Mouse (Mus musculus): ENCODE measurements around the gene Rpl23. TPM values are rescaled to one million over a fixed set of nuclear protein-coding genes. Genes with fewer than 3 reads are reported as not detected.

The Rpl23 gene
- polyA plus RNA-seq, 1 experiment, result 96.9 TPM

DNA sequence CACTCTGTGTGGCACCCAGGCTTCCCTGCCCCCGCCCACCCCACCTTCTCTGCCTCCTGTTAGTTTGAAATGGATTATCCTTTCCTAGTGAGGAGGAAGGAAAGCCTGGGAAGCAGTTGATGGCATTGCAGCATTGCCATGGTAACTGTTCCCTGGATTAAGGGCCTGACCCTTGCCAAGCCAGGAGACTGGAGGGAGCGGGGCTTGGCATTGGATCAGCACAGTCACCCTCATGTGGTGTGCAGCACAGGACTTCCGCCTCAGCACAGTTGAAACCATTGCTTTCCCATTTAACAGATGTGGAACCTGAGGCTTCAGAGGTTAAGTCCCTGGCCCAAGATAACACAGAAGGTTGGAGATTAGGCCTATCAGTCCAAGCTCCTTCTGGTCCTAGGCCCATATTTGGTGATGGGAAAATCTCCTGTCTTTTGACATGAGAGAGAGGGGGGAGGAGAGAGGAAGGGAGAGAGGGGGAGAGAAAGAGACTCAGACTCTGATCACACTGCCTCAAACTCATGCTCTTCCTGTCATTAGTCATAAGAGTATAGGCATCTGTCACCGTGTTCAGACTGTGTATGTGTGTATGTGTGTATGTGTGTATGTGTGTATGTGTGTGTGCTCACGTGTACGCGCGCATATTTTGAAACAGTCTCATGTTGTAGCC is 39.3 kb upstream of the Rpl23 start:
- no peak for DNase-seq (ENCODE audit: low read depth in 1 of 2, low spot score in 2 of 2)
- Histone ChIP-seq H3K4me3 (ENCODE audit: extremely low read depth, insufficient read depth, insufficient read length) (no peak overlapping the region), H3K4me1 (ENCODE audit: control insufficient read depth, insufficient read depth, insufficient read length) (peaks cover 32% of the 10 kb centered on the region), H3K27ac (ENCODE audit: insufficient read depth, low read length) (no peak overlapping the region), H3K27me3 (ENCODE audit: control insufficient read depth, insufficient read depth, low read length) (no peaks in the 10 kb centered on the region), H3K36me3 (ENCODE audit: control insufficient read depth, insufficient read depth, low read length) (peaks cover 18% of the 10 kb centered on the region)
- WGBS, result 80% methylated on average over 8 of the region's 8 CpGs
- TF ChIP-seq POLR2A (IDR thresholded peaks at IDR 0.05; ENCODE audit: low read depth, low read length), result no peak

- 0 out of 2 replicates have a peak overlapping the region, but pooled peaks have one; percentile 21 for H3K27ac ChIP-seq (ENCODE audit: insufficient read depth, low read length)
- H3K4me1 ChIP-seq (ENCODE audit: control insufficient read depth, insufficient read depth, insufficient read length), result peaks cover 26% of the 10 kb centered on the region
- no peak for TF ChIP-seq POLR2A (IDR thresholded peaks at IDR 0.05; ENCODE audit: low read depth, low read length)
- TF ChIP-seq CTCF (IDR thresholded peaks at IDR 0.05; ENCODE audit: extremely low read depth, insufficient read depth, insufficient read length, insufficient replicate concordance), result no peak
- WGBS, result 67% methylated on average over 4 of the region's 4 CpGs
- H3K36me3 ChIP-seq (ENCODE audit: control insufficient read depth, insufficient read depth, low read length), result peaks cover 24% of the 10 kb centered on the region
- DNase-seq (ENCODE audit: low read depth in 1 of 2, low spot score in 2 of 2), result no peak
- no peak overlapping the region for H3K4me3 ChIP-seq (ENCODE audit: extremely low read depth, insufficient read depth, insufficient read length)
- no peaks in the 10 kb centered on the region for H3K27me3 ChIP-seq (ENCODE audit: control insufficient read depth, insufficient read depth, low read length)
Observed at GRCm38 (mm10) chr11:97820840-97821239, 38.6 kb upstream of the Rpl23 start.

DNA sequence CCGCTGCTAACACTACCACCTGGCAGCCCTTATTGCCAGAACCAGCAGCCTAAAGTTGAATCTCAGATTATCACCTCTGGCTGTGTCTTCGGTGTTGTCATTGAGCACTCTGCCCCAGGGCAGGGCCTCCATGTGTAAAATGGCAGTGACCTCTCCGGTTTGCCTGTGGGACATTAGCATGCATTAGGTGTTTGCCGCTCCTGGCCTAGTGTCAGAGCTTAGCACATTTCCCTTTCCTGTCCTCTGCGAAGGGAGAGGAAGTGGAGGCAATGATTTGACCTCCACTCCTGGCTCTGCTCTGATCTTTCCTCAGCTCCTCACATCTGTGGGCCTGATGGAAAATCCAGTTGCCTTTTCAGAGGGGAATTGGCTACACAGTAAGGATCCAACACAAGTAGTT is 37.7 kb upstream of the Rpl23 start:
- peaks cover 18% of the 10 kb centered on the region for H3K4me1 ChIP-seq (ENCODE audit: control insufficient read depth, insufficient read depth, insufficient read length)
- H3K27ac ChIP-seq (ENCODE audit: insufficient read depth, low read length), result peak overlapping the region; percentile 40; the same call in 1 of the 2 replicates
- H3K27me3 ChIP-seq (ENCODE audit: control insufficient read depth, insufficient read depth, low read length), result no peaks in the 10 kb centered on the region
- WGBS, result 66% methylated on average over 5 of the region's 5 CpGs
- DNase-seq (ENCODE audit: low read depth in 1 of 2, low spot score in 2 of 2), result no peak
- peaks cover 31% of the 10 kb centered on the region for H3K36me3 ChIP-seq (ENCODE audit: control insufficient read depth, insufficient read depth, low read length)
- no peak overlapping the region for H3K4me3 ChIP-seq (ENCODE audit: extremely low read depth, insufficient read depth, insufficient read length)
- TF ChIP-seq CTCF (IDR thresholded peaks at IDR 0.05; ENCODE audit: extremely low read depth, insufficient read depth, insufficient read length, insufficient replicate concordance), result no peak
- TF ChIP-seq POLR2A (IDR thresholded peaks at IDR 0.05; ENCODE audit: low read depth, low read length), result no peak

DNA sequence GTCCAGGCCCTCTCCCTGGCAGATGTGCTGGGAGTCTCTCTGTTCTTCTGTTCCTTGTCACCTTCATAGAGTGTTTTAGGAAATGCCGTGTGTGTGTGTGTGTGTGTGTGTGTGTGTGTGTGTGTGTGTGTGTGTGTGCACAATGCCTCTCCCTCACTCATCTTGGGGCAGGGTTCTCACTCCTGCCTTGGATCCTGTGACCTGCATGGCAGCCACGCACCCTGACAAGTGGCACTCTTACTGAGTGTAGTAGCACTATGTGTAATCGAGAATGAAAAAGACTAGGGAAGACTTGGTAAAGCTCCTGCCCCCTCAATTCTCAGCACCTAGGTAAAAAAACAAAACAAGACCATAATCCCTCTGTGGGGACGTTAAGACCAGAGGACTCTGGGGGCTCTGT is 36.9 kb upstream of the Rpl23 start:
- 70% methylated on average over 4 of the region's 4 CpGs for WGBS
- peaks cover 31% of the 10 kb centered on the region for H3K36me3 ChIP-seq (ENCODE audit: control insufficient read depth, insufficient read depth, low read length)
- TF ChIP-seq CTCF (IDR thresholded peaks at IDR 0.05; ENCODE audit: extremely low read depth, insufficient read depth, insufficient read length, insufficient replicate concordance), result no peak
- TF ChIP-seq POLR2A (IDR thresholded peaks at IDR 0.05; ENCODE audit: low read depth, low read length), result no peak
- no peak overlapping the region for H3K4me3 ChIP-seq (ENCODE audit: extremely low read depth, insufficient read depth, insufficient read length)
- no peaks in the 10 kb centered on the region for H3K27me3 ChIP-seq (ENCODE audit: control insufficient read depth, insufficient read depth, low read length)
- DNase-seq (ENCODE audit: low read depth in 1 of 2, low spot score in 2 of 2), result no peak
- H3K27ac ChIP-seq (ENCODE audit: insufficient read depth, low read length), result no peak overlapping the region
- peaks cover 10% of the 10 kb centered on the region; the same call in 1 of the 2 replicates for H3K4me1 ChIP-seq (ENCODE audit: control insufficient read depth, insufficient read depth, insufficient read length)

GRCm38 (mm10) chr11:97818571-97818970 is 36.3 kb upstream of the Rpl23 start:
- no peak for DNase-seq (ENCODE audit: low read depth in 1 of 2, low spot score in 2 of 2)
- 52% methylated on average over 4 of the region's 4 CpGs for WGBS
- H3K27ac ChIP-seq (ENCODE audit: insufficient read depth, low read length), result peak overlapping the region; percentile 24; the same call in 1 of the 2 replicates
- H3K27me3 ChIP-seq (ENCODE audit: control insufficient read depth, insufficient read depth, low read length), result no peaks in the 10 kb centered on the region
- H3K4me3 ChIP-seq (ENCODE audit: extremely low read depth, insufficient read depth, insufficient read length), result no peak overlapping the region
- H3K36me3 ChIP-seq (ENCODE audit: control insufficient read depth, insufficient read depth, low read length), result peaks cover 33% of the 10 kb centered on the region
- H3K4me1 ChIP-seq (ENCODE audit: control insufficient read depth, insufficient read depth, insufficient read length), result peaks cover 10% of the 10 kb centered on the region; the same call in 1 of the 2 replicates
- no peak for TF ChIP-seq CTCF (IDR thresholded peaks at IDR 0.05; ENCODE audit: extremely low read depth, insufficient read depth, insufficient read length, insufficient replicate concordance)
- no peak for TF ChIP-seq POLR2A (IDR thresholded peaks at IDR 0.05; ENCODE audit: low read depth, low read length)

DNA sequence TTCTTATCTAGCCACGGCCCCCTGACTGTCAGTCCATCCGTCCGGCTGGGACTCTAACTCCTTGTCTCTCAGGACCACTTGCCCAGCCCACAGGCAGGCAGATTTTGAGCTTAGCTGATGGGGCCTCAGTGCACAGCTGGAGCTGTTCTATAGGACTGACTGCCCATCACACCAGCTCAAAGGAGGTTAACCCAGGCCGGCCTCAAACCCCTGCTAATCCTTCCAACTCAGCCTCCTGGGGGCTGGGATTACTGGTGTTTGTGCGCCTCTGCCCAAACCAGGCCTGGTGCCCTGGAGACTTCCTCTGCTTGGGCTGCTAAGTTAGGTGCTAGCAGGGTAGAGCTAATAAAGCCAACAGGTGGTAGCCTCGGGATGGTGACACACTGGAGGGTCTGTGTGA is 35.8 kb upstream of the Rpl23 start:
- 0 out of 2 replicates have a peak overlapping the region, but pooled peaks have one; percentile 14 for H3K27ac ChIP-seq (ENCODE audit: insufficient read depth, low read length)
- H3K4me1 ChIP-seq (ENCODE audit: control insufficient read depth, insufficient read depth, insufficient read length), result peaks cover 10% of the 10 kb centered on the region; the same call in 1 of the 2 replicates
- WGBS, result 84% methylated on average over 6 of the region's 6 CpGs
- H3K4me3 ChIP-seq (ENCODE audit: extremely low read depth, insufficient read depth, insufficient read length), result no peak overlapping the region
- H3K36me3 ChIP-seq (ENCODE audit: control insufficient read depth, insufficient read depth, low read length), result peaks cover 32% of the 10 kb centered on the region
- H3K27me3 ChIP-seq (ENCODE audit: control insufficient read depth, insufficient read depth, low read length), result no peaks in the 10 kb centered on the region
- TF ChIP-seq POLR2A (IDR thresholded peaks at IDR 0.05; ENCODE audit: low read depth, low read length) (no peak), CTCF (IDR thresholded peaks at IDR 0.05; ENCODE audit: extremely low read depth, insufficient read depth, insufficient read length, insufficient replicate concordance) (no peak)
- no peak for DNase-seq (ENCODE audit: low read depth in 1 of 2, low spot score in 2 of 2)

GRCm38 (mm10) chr11:97817379-97817778 is 35.1 kb upstream of the Rpl23 start:
- H3K4me3 ChIP-seq (ENCODE audit: extremely low read depth, insufficient read depth, insufficient read length), result no peak overlapping the region
- DNase-seq (ENCODE audit: low read depth in 1 of 2, low spot score in 2 of 2), result no peak
- peaks cover 29% of the 10 kb centered on the region for H3K36me3 ChIP-seq (ENCODE audit: control insufficient read depth, insufficient read depth, low read length)
- TF ChIP-seq CTCF (IDR thresholded peaks at IDR 0.05; ENCODE audit: extremely low read depth, insufficient read depth, insufficient read length, insufficient replicate concordance) (no peak), POLR2A (IDR thresholded peaks at IDR 0.05; ENCODE audit: low read depth, low read length) (no peak)
- peaks cover 10% of the 10 kb centered on the region; the same call in 1 of the 2 replicates for H3K4me1 ChIP-seq (ENCODE audit: control insufficient read depth, insufficient read depth, insufficient read length)
- H3K27ac ChIP-seq (ENCODE audit: insufficient read depth, low read length), result peak overlapping the region; percentile 43; the same call in 1 of the 2 replicates
- WGBS, result 64% methylated on average over 5 of the region's 5 CpGs
- H3K27me3 ChIP-seq (ENCODE audit: control insufficient read depth, insufficient read depth, low read length), result no peaks in the 10 kb centered on the region

All from spleen, adult 2 months (tissue).